Mouse (Mus musculus): ENCODE data around the gene Hist1h2bb. TPM values are rescaled to one million over a fixed set of nuclear protein-coding genes. Genes with fewer than 3 reads are reported as not detected.
"Not testable (repeated sequence)": the region's sequence is repeated elsewhere in the genome, so short reads cannot be mapped to it uniquely, and the experiment has no call there.

The Hist1h2bb gene
- polyA plus RNA-seq, 1 experiment from 2014 or later: 2.1 TPM

GRCm38 (mm10) chr13:23751478-23751956 is 5.0 kb downstream of the Hist1h2bb start:
- WGBS: under 1% methylated on average over 11 of the region's 11 CpGs

GRCm38 (mm10) chr13:23752067-23752741 is 5.7 kb downstream of the Hist1h2bb start, which contains the start of gene Hist1h3b:
Gene Hist1h3b (plus strand): TSS chr13:23752267.
- Histone ChIP-seq H3K4me3 (replicated peaks; ENCODE audit: low read depth, low read length) (peak within 1 kb of the TSS; percentile 26), H3K27ac (peak within 1 kb of the TSS; percentile 92), H3K4me2 (ENCODE audit: low read length) (peak within 1 kb of the TSS; percentile 52), H3K9ac (ENCODE audit: low read depth, low read length) (peak within 1 kb of the TSS; percentile 48; the same call in 1 of the 2 replicates)
- H3K27me3 ChIP-seq (ENCODE audit: insufficient read depth, low read length); H3K36me3 ChIP-seq (ENCODE audit: insufficient read depth, low read length); H3K4me1 ChIP-seq (replicated peaks; ENCODE audit: insufficient read depth, low read length); H3K9me3 ChIP-seq (replicated peaks; ENCODE audit: low read length): not testable (repeated sequence)
- 1% methylated on average over 16 of the region's 47 CpGs for WGBS
- ATAC-seq (replicated peaks; ENCODE audit: low FRiP score, low read depth) (peak; percentile 72), DNase-seq (ENCODE audit: low spot score) (peak; percentile 98)

More at GRCm38 (mm10) chr13:23751478-23751956, 5.0 kb downstream of the Hist1h2bb start:
- H3K27me3 ChIP-seq (ENCODE audit: insufficient read depth, low read length): no peaks in the 10 kb centered on the region
- no peaks in the 10 kb centered on the region for H3K36me3 ChIP-seq (ENCODE audit: insufficient read depth, low read length)
- ATAC-seq (replicated peaks; ENCODE audit: low FRiP score, low read depth) (no peak), DNase-seq (ENCODE audit: low spot score) (peak; percentile 46)
- H3K9ac ChIP-seq (ENCODE audit: low read depth, low read length): peak overlapping the region; percentile 48; the same call in 1 of the 2 replicates
- peak overlapping the region; percentile 92 for H3K27ac ChIP-seq
- H3K4me3 ChIP-seq (replicated peaks; ENCODE audit: low read depth, low read length): peak overlapping the region; percentile 26
- peak overlapping the region; percentile 52 for H3K4me2 ChIP-seq (ENCODE audit: low read length)
- H3K9me3 ChIP-seq (replicated peaks; ENCODE audit: low read length): no peaks in the 10 kb centered on the region
- no peak for TF ChIP-seq CTCF (IDR thresholded peaks at IDR 0.05; ENCODE audit: low read depth)
- H3K4me1 ChIP-seq (replicated peaks; ENCODE audit: insufficient read depth, low read length): peaks cover 11% of the 10 kb centered on the region

- peak overlapping the region; percentile 20; the same call in 1 of the 2 replicates for H3K4me3 ChIP-seq (replicated peaks; ENCODE audit: low read depth, low read length)
- no peak for TF ChIP-seq CTCF (IDR thresholded peaks at IDR 0.05; ENCODE audit: low read depth)
- no peak for DNase-seq (ENCODE audit: low spot score)
Observed at GRCm38 (mm10) chr13:23752742-23753172, 6.2 kb downstream of the Hist1h2bb start.

GRCm38 (mm10) chr13:23753314-23754078 is 7.0 kb downstream of the Hist1h2bb start:
- DNase-seq (ENCODE audit: low spot score): no peak
- H3K4me3 ChIP-seq (replicated peaks; ENCODE audit: low read depth, low read length): no peak overlapping the region
- 54% methylated on average over 4 of the region's 4 CpGs for WGBS

More at GRCm38 (mm10) chr13:23752742-23753172, 6.2 kb downstream of the Hist1h2bb start:
- 6% methylated on average over 6 of the region's 6 CpGs for WGBS
- Histone ChIP-seq H3K9ac (ENCODE audit: low read depth, low read length) (0 out of 2 replicates have a peak overlapping the region, but pooled peaks have one; percentile 2), H3K27ac (no peak overlapping the region; the same call in 1 of the 2 replicates), H3K36me3 (ENCODE audit: insufficient read depth, low read length) (no peaks in the 10 kb centered on the region), H3K27me3 (ENCODE audit: insufficient read depth, low read length) (no peaks in the 10 kb centered on the region), H3K9me3 (replicated peaks; ENCODE audit: low read length) (no peaks in the 10 kb centered on the region), H3K4me2 (ENCODE audit: low read length) (peak overlapping the region; percentile 50), H3K4me1 (replicated peaks; ENCODE audit: insufficient read depth, low read length) (peaks cover 5% of the 10 kb centered on the region; the same call in 1 of the 2 replicates)
- ATAC-seq (replicated peaks; ENCODE audit: low FRiP score, low read depth): no peak

GRCm38 (mm10) chr13:23755000-23755399 is 8.5 kb downstream of the Hist1h2bb start:
- Histone ChIP-seq H3K9me3 (replicated peaks; ENCODE audit: low read length) (no peaks in the 10 kb centered on the region), H3K4me2 (ENCODE audit: low read length) (no peak overlapping the region), H3K27me3 (ENCODE audit: insufficient read depth, low read length) (no peaks in the 10 kb centered on the region), H3K4me3 (replicated peaks; ENCODE audit: low read depth, low read length) (no peak overlapping the region), H3K9ac (ENCODE audit: low read depth, low read length) (no peak overlapping the region), H3K27ac (no peak overlapping the region), H3K4me1 (replicated peaks; ENCODE audit: insufficient read depth, low read length) (peaks cover 2% of the 10 kb centered on the region; the same call in 1 of the 2 replicates), H3K36me3 (ENCODE audit: insufficient read depth, low read length) (no peaks in the 10 kb centered on the region)
- DNase-seq (ENCODE audit: low spot score) (no peak), ATAC-seq (replicated peaks; ENCODE audit: low FRiP score, low read depth) (no peak)
- no peak for TF ChIP-seq CTCF (IDR thresholded peaks at IDR 0.05; ENCODE audit: low read depth)

More at GRCm38 (mm10) chr13:23753314-23754078, 7.0 kb downstream of the Hist1h2bb start:
- no peak for ATAC-seq (replicated peaks; ENCODE audit: low FRiP score, low read depth)
- Histone ChIP-seq H3K4me1 (replicated peaks; ENCODE audit: insufficient read depth, low read length) (no peaks in the 10 kb centered on the region), H3K36me3 (ENCODE audit: insufficient read depth, low read length) (no peaks in the 10 kb centered on the region), H3K27ac (no peak overlapping the region), H3K4me2 (ENCODE audit: low read length) (no peak overlapping the region), H3K9me3 (replicated peaks; ENCODE audit: low read length) (no peaks in the 10 kb centered on the region), H3K9ac (ENCODE audit: low read depth, low read length) (no peak overlapping the region), H3K27me3 (ENCODE audit: insufficient read depth, low read length) (no peaks in the 10 kb centered on the region)
- TF ChIP-seq CTCF (IDR thresholded peaks at IDR 0.05; ENCODE audit: low read depth): no peak

- no peaks in the 10 kb centered on the region for H3K27me3 ChIP-seq (ENCODE audit: insufficient read depth, low read length)
- no peaks in the 10 kb centered on the region for H3K9me3 ChIP-seq (replicated peaks; ENCODE audit: low read length)
- no peak; the same call in 1 of the 2 replicates for TF ChIP-seq CTCF (IDR thresholded peaks at IDR 0.05; ENCODE audit: low read depth)
- H3K36me3 ChIP-seq (ENCODE audit: insufficient read depth, low read length): no peaks in the 10 kb centered on the region
- peak within 1 kb of the TSS; percentile 93 for H3K27ac ChIP-seq
- H3K4me3 ChIP-seq (replicated peaks; ENCODE audit: low read depth, low read length): peak within 1 kb of the TSS; percentile 36
- DNase-seq (ENCODE audit: low spot score): peak; percentile 96
- peak; percentile 69 for ATAC-seq (replicated peaks; ENCODE audit: low FRiP score, low read depth)
- 0% methylated on average over 15 of the region's 22 CpGs for WGBS
- peak within 1 kb of the TSS; percentile 55 for H3K9ac ChIP-seq (ENCODE audit: low read depth, low read length)
- peak within 1 kb of the TSS; percentile 57 for H3K4me2 ChIP-seq (ENCODE audit: low read length)
- peaks cover 7% of the 10 kb centered on the region; the same call in 1 of the 2 replicates for H3K4me1 ChIP-seq (replicated peaks; ENCODE audit: insufficient read depth, low read length)
Observed at GRCm38 (mm10) chr13:23756790-23757189, 10.3 kb downstream of the Hist1h2bb start, which contains the start of gene Hist1h4b. Gene Hist1h4b (plus strand): TSS chr13:23757013.
